Mouse (Mus musculus): Measurements from ENCODE around the gene Apoc4. TPM values are rescaled to one million over a fixed set of nuclear protein-coding genes. Genes with fewer than 3 reads are reported as not detected.

Apoc4 gene
- polyA plus RNA-seq, 1 experiment = 1.5 TPM

DNA sequence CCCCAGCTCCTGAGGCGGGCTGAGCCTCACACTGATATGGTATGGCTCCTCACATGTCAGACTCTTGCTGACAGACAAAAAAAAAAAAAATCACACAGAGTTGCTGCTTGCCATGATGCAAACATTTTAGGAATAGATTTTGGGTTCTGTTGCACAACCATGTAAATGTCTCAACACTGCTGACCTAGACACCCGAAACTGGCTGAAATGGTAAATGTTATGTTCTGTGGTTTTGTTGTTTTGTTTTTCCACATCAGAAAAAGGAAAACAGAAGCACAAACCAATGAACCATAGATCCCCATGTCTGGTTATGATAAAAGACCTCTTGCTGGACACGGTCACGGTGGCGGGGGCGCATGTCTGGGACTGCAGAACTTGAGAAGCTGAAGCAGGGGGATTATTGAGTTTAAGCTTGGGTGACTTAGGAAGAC, 2.5 kb upstream of the Apoc4 start:
- Histone ChIP-seq H3K27ac (ENCODE audit: control insufficient read depth, insufficient read depth, low read length) (no peak overlapping the region), H3K4me1 (replicated peaks; ENCODE audit: control insufficient read depth, insufficient read depth, low read length) (no peaks in the 10 kb centered on the region), H3K36me3 (ENCODE audit: control insufficient read depth, insufficient read depth, low read length) (no peaks in the 10 kb centered on the region), H3K27me3 (ENCODE audit: control insufficient read depth, insufficient read depth, low read length) (no peaks in the 10 kb centered on the region), H3K4me3 (ENCODE audit: control insufficient read depth, insufficient read depth, low read length) (no peak overlapping the region)
- TF ChIP-seq POLR2A (IDR thresholded peaks at IDR 0.05; ENCODE audit: control insufficient read depth, extremely low read depth, insufficient read depth, low read length, poor library complexity) (no peak), CTCF (IDR thresholded peaks at IDR 0.05; ENCODE audit: borderline replicate concordance, control insufficient read depth, extremely low read depth, insufficient read depth, low read length, poor library complexity) (no peak)
- 96% methylated on average over 6 of the region's 6 CpGs for WGBS
- no peak for DNase-seq

DNA sequence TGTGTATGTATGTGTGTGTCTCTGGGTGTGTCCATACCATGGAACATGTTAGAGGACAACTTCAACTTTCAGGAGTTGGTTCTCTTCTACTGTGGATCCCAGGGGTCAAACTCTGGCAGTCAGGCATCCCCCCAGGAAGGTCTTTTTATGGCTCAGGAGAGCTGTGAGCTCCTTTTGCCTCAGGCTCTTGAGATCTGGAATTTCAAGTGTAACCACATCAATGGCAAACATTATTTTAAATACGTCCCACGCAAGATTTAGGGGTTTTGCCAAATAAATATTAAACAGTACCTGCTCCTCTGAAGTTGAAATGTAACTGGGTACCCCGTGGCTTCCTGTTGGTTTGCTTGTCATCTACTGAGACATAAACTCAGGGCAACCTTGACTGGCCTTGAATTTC, 1.7 kb upstream of the Apoc4 start:
- no peak for TF ChIP-seq POLR2A (IDR thresholded peaks at IDR 0.05; ENCODE audit: control insufficient read depth, extremely low read depth, insufficient read depth, low read length, poor library complexity)
- TF ChIP-seq CTCF (IDR thresholded peaks at IDR 0.05; ENCODE audit: borderline replicate concordance, control insufficient read depth, extremely low read depth, insufficient read depth, low read length, poor library complexity) = no peak
- WGBS = 44% methylated on average over 3 of the region's 3 CpGs
- H3K36me3 ChIP-seq (ENCODE audit: control insufficient read depth, insufficient read depth, low read length) = no peaks in the 10 kb centered on the region
- no peaks in the 10 kb centered on the region for H3K27me3 ChIP-seq (ENCODE audit: control insufficient read depth, insufficient read depth, low read length)
- H3K4me3 ChIP-seq (ENCODE audit: control insufficient read depth, insufficient read depth, low read length) = no peak overlapping the region
- no peak for DNase-seq
- no peaks in the 10 kb centered on the region for H3K4me1 ChIP-seq (replicated peaks; ENCODE audit: control insufficient read depth, insufficient read depth, low read length)
- H3K27ac ChIP-seq (ENCODE audit: control insufficient read depth, insufficient read depth, low read length) = no peak overlapping the region

- Histone ChIP-seq H3K27me3 (ENCODE audit: control insufficient read depth, insufficient read depth, low read length) (no peaks in the 10 kb centered on the region), H3K4me1 (replicated peaks; ENCODE audit: control insufficient read depth, insufficient read depth, low read length) (no peaks in the 10 kb centered on the region), H3K4me3 (ENCODE audit: control insufficient read depth, insufficient read depth, low read length) (no peak overlapping the region), H3K36me3 (ENCODE audit: control insufficient read depth, insufficient read depth, low read length) (no peaks in the 10 kb centered on the region), H3K27ac (ENCODE audit: control insufficient read depth, insufficient read depth, low read length) (no peak overlapping the region)
- no peak for TF ChIP-seq CTCF (IDR thresholded peaks at IDR 0.05; ENCODE audit: borderline replicate concordance, control insufficient read depth, extremely low read depth, insufficient read depth, low read length, poor library complexity)
- no peak for TF ChIP-seq POLR2A (IDR thresholded peaks at IDR 0.05; ENCODE audit: control insufficient read depth, extremely low read depth, insufficient read depth, low read length, poor library complexity)
- no peak for DNase-seq
- 97% methylated on average over 2 of the region's 2 CpGs for WGBS
These were observed 577 bp downstream of the Apoc4 start for GRCm38 (mm10) chr7:19680702-19681101.

- 96% methylated on average over 3 of the region's 3 CpGs for WGBS
- Histone ChIP-seq H3K27ac (ENCODE audit: control insufficient read depth, insufficient read depth, low read length) (no peak overlapping the region), H3K4me3 (ENCODE audit: control insufficient read depth, insufficient read depth, low read length) (no peak overlapping the region), H3K36me3 (ENCODE audit: control insufficient read depth, insufficient read depth, low read length) (no peaks in the 10 kb centered on the region), H3K27me3 (ENCODE audit: control insufficient read depth, insufficient read depth, low read length) (no peaks in the 10 kb centered on the region), H3K4me1 (replicated peaks; ENCODE audit: control insufficient read depth, insufficient read depth, low read length) (no peaks in the 10 kb centered on the region)
- DNase-seq = no peak
- TF ChIP-seq POLR2A (IDR thresholded peaks at IDR 0.05; ENCODE audit: control insufficient read depth, extremely low read depth, insufficient read depth, low read length, poor library complexity) (no peak), CTCF (IDR thresholded peaks at IDR 0.05; ENCODE audit: borderline replicate concordance, control insufficient read depth, extremely low read depth, insufficient read depth, low read length, poor library complexity) (no peak)
These were observed 2.4 kb downstream of the Apoc4 start for GRCm38 (mm10) chr7:19678901-19679300.

GRCm38 (mm10) chr7:19677872-19678271, 3.4 kb downstream of the Apoc4 start, which contains the start of gene Apoc2:
Gene Apoc2, minus strand, starts transcription at chr7:19677941.
- no peaks in the 10 kb centered on the region for H3K27me3 ChIP-seq (ENCODE audit: control insufficient read depth, insufficient read depth, low read length)
- 94% methylated on average over 8 of the region's 8 CpGs for WGBS
- H3K4me3 ChIP-seq (ENCODE audit: control insufficient read depth, insufficient read depth, low read length) = no peak within 1 kb of the TSS
- no peaks in the 10 kb centered on the region for H3K36me3 ChIP-seq (ENCODE audit: control insufficient read depth, insufficient read depth, low read length)
- H3K27ac ChIP-seq (ENCODE audit: control insufficient read depth, insufficient read depth, low read length) = no peak within 1 kb of the TSS
- no peaks in the 10 kb centered on the region for H3K4me1 ChIP-seq (replicated peaks; ENCODE audit: control insufficient read depth, insufficient read depth, low read length)
- TF ChIP-seq POLR2A (IDR thresholded peaks at IDR 0.05; ENCODE audit: control insufficient read depth, extremely low read depth, insufficient read depth, low read length, poor library complexity) = no peak
- no peak for TF ChIP-seq CTCF (IDR thresholded peaks at IDR 0.05; ENCODE audit: borderline replicate concordance, control insufficient read depth, extremely low read depth, insufficient read depth, low read length, poor library complexity)
- DNase-seq = no peak

GRCm38 (mm10) chr7:19676662-19677061, 4.6 kb downstream of the Apoc4 start:
- DNase-seq = no peak
- Histone ChIP-seq H3K27ac (ENCODE audit: control insufficient read depth, insufficient read depth, low read length) (no peak overlapping the region), H3K4me3 (ENCODE audit: control insufficient read depth, insufficient read depth, low read length) (no peak overlapping the region), H3K4me1 (replicated peaks; ENCODE audit: control insufficient read depth, insufficient read depth, low read length) (no peaks in the 10 kb centered on the region), H3K36me3 (ENCODE audit: control insufficient read depth, insufficient read depth, low read length) (no peaks in the 10 kb centered on the region), H3K27me3 (ENCODE audit: control insufficient read depth, insufficient read depth, low read length) (no peaks in the 10 kb centered on the region)
- WGBS = 86% methylated on average over 1 of the region's 1 CpGs
- TF ChIP-seq CTCF (IDR thresholded peaks at IDR 0.05; ENCODE audit: borderline replicate concordance, control insufficient read depth, extremely low read depth, insufficient read depth, low read length, poor library complexity) (no peak), POLR2A (IDR thresholded peaks at IDR 0.05; ENCODE audit: control insufficient read depth, extremely low read depth, insufficient read depth, low read length, poor library complexity) (no peak)

- whole genome bisulfite sequencing = 85% methylated on average over 10 of the region's 10 CpGs
- no peaks in the 10 kb centered on the region for H3K27me3 ChIP-seq (ENCODE audit: control insufficient read depth, insufficient read depth, low read length)
- H3K27ac ChIP-seq (ENCODE audit: control insufficient read depth, insufficient read depth, low read length) = no peak overlapping the region
- TF ChIP-seq CTCF (IDR thresholded peaks at IDR 0.05; ENCODE audit: borderline replicate concordance, control insufficient read depth, extremely low read depth, insufficient read depth, low read length, poor library complexity) = no peak
- no peak for TF ChIP-seq POLR2A (IDR thresholded peaks at IDR 0.05; ENCODE audit: control insufficient read depth, extremely low read depth, insufficient read depth, low read length, poor library complexity)
- no peaks in the 10 kb centered on the region for H3K4me1 ChIP-seq (replicated peaks; ENCODE audit: control insufficient read depth, insufficient read depth, low read length)
- H3K36me3 ChIP-seq (ENCODE audit: control insufficient read depth, insufficient read depth, low read length) = no peaks in the 10 kb centered on the region
- no peak for DNase-seq
- no peak overlapping the region for H3K4me3 ChIP-seq (ENCODE audit: control insufficient read depth, insufficient read depth, low read length)
These were observed 5.5 kb downstream of the Apoc4 start for GRCm38 (mm10) chr7:19675824-19676223.

All from thymus, adult 2 months (tissue).